Mouse (Mus musculus): Measurements from ENCODE around the gene Serpina3f.

DNA sequence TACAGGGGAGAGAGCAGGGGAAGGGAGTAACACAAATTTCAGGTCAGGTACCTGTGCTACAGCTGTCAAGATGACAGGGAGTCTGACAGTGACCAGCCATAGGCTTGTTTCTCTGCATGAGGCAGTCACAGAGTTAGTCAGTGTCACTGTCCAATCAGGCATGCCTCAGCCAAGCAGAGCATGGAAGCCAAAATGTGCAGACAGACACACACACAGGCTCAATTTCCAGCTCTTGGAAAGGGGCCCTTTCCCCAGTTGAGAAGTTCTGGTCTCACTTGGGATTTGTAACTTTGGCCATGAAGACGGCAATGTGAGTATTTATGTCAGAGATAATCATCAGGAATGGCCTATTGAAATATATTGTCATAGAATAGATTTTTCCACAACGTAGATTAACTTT, 25.1 kb upstream of the Serpina3f start:
- TF ChIP-seq FLI1 (IDR thresholded peaks at IDR 0.05; ENCODE audit: low read length), result no peak
- no peak for TF ChIP-seq GATA1 (IDR thresholded peaks at IDR 0.05; ENCODE audit: borderline replicate concordance, low read length)

Measured in megakaryocyte, embryonic 14.5 days (primary cell).